Mouse (Mus musculus) embryonic facial prominence, embryonic 12.5 days (tissue): Measurements from ENCODE around the gene Snd1. TPM values are rescaled to one million over a fixed set of nuclear protein-coding genes. Genes with fewer than 3 reads are reported as not detected.

Source experiments
- ATAC-seq: fragments of 200-750 bp; cut with Nextera tagmentation; 2 replicates; pipeline ENCODE4 v1.8.0; 2017; ENCODE audit not compliant: insufficient number of reproducible peaks, insufficient read depth, low FRiP score, low TSS enrichment
- H3K27ac ChIP-seq: fragments of 300-500 bp; sonication (generic); 2 replicates; pipeline ENCODE4 v1.5.1; 2016; ENCODE audit warnings: mild to moderate bottlenecking
- H3K27me3 ChIP-seq: fragments of 300-500 bp; sonication (generic); 2 replicates; pipeline ENCODE4 v1.6.1; 2016; ENCODE audit warnings: mild to moderate bottlenecking, moderate library complexity
- H3K36me3 ChIP-seq: fragments of 300-500 bp; sonication (generic); 2 replicates; pipeline ENCODE4 v1.6.1; 2016; ENCODE audit warnings: mild to moderate bottlenecking
- H3K4me1 ChIP-seq: fragments of 300-500 bp; sonication (generic); 2 replicates; pipeline ENCODE4 v1.6.1; 2016
- H3K4me2 ChIP-seq: fragments of 300-500 bp; sonication (generic); replicated peaks from 2 replicates; pipeline ENCODE4 v1.6.1; 2016; ENCODE audit warnings: mild to moderate bottlenecking, moderate library complexity
- H3K4me3 ChIP-seq: fragments of 300-500 bp; sonication (generic); 2 replicates; pipeline ENCODE4 v1.5.1; 2016; ENCODE audit warnings: mild to moderate bottlenecking
- H3K9ac ChIP-seq: fragments of 300-500 bp; sonication (generic); 2 replicates; pipeline ENCODE4 v1.6.1; 2016; ENCODE audit warnings: mild to moderate bottlenecking, moderate library complexity
- H3K9me3 ChIP-seq: fragments of 300-500 bp; sonication (generic); 2 replicates; pipeline ENCODE4 v1.6.1; 2016; ENCODE audit warnings: mild to moderate bottlenecking, moderate library complexity
- WGBS: fragments of 180-500 bp; shearing (Covaris S2); methylation state at CpG from one replicate; pipeline ENCODE4 v1.1.7; 2016; 5-methylcytosine and 5-hydroxymethylcytosine counted together
- polyA plus RNA-seq: library from polyadenylated mRNA; unstranded; fragments of >200 nt; fragmentation: Nextera tagmentation; extraction: Ambion mirVana; gene quantifications from 2 replicates; pipeline ENCODE4 v1.2.1, GENCODE M21; 2016

Gene Snd1
- polyA plus RNA-seq, 1 experiment from 2014 or later, result 133 TPM

DNA sequence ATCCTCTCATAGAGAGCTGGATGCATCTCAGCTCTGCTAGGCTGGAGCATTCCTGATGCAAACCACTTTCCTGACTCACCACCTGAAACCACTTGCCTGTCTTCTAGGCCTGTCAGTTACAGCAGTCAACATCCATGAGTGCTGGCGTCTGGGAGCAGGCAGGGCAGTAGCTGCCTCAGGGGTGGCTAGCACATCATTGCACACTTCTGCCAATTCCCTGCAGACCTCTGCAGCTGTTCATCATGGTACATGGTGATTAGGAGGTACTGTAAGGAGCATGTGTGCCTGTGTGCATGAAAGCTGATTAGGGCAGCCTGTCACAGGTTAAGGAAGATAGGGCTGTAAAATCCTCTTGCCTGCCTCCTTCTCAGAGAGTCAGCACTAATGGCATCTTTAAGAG is 153.5 kb downstream of the Snd1 start:
- H3K4me3 ChIP-seq, result no peak overlapping the region
- H3K9ac ChIP-seq, result no peak overlapping the region
- H3K4me2 ChIP-seq, result no peak overlapping the region
- no peak overlapping the region for H3K27ac ChIP-seq
- H3K36me3 ChIP-seq, result 0 out of 2 replicates have a peak, but pooled peaks cover 3% of the 10 kb centered on the region
- 42% methylated on average over 1 of the region's 1 CpGs for WGBS
- no peaks in the 10 kb centered on the region for H3K27me3 ChIP-seq
- no peaks in the 10 kb centered on the region for H3K9me3 ChIP-seq
- no peak for ATAC-seq
- H3K4me1 ChIP-seq, result peaks cover 6% of the 10 kb centered on the region; the same call in 1 of the 2 replicates

DNA sequence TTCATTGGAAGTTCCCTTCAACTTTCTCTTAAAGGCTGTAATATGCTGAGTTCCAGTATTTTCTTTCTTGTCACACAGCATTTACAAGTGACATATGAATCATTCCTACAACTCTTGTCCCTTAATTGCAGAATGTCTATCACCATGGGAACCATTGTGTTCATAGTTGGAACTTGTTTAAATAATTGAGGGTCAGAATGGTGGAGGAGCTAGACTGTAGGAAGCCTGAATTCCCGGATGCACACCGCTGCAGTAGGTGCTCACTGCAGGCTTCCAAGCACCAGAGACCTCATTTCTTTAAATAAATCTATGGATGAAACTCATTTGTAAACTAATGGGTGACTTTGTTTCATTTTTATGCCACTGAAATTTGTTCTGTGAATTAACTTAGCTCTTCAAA is 154.9 kb downstream of the Snd1 start:
- Histone ChIP-seq H3K4me3 (no peak overlapping the region), H3K4me2 (no peak overlapping the region), H3K27me3 (no peaks in the 10 kb centered on the region), H3K27ac (no peak overlapping the region), H3K9ac (no peak overlapping the region), H3K4me1 (peaks cover 6% of the 10 kb centered on the region; the same call in 1 of the 2 replicates), H3K9me3 (no peaks in the 10 kb centered on the region), H3K36me3 (0 out of 2 replicates have a peak, but pooled peaks cover 3% of the 10 kb centered on the region)
- 73% methylated on average over 2 of the region's 2 CpGs for WGBS
- ATAC-seq, result no peak

DNA sequence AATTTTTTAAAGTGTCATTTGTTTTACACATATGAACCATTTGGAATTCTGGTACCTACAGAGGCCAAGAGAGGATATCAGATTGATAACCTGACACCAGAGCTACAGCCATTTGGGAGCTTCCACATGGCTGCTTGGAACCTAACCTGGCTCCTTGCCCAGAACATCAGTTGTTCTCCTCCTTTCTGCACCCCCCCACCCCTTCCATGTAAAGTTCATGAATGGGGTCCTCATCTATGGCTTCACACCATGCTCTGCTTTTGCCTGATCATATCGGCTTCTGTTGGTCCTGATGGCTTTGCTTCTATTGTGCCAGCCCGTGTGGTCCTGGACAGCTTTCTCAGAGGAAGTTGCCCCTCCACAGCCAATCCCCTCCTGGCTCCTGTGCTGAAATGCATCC is 156.0 kb downstream of the Snd1 start:
- Histone ChIP-seq H3K27ac (no peak overlapping the region), H3K9ac (no peak overlapping the region), H3K36me3 (0 out of 2 replicates have a peak, but pooled peaks cover 3% of the 10 kb centered on the region), H3K4me3 (no peak overlapping the region), H3K27me3 (no peaks in the 10 kb centered on the region), H3K4me2 (no peak overlapping the region), H3K9me3 (no peaks in the 10 kb centered on the region), H3K4me1 (peaks cover 15% of the 10 kb centered on the region)
- ATAC-seq, result no peak
- WGBS, result 84% methylated on average over 2 of the region's 2 CpGs

DNA sequence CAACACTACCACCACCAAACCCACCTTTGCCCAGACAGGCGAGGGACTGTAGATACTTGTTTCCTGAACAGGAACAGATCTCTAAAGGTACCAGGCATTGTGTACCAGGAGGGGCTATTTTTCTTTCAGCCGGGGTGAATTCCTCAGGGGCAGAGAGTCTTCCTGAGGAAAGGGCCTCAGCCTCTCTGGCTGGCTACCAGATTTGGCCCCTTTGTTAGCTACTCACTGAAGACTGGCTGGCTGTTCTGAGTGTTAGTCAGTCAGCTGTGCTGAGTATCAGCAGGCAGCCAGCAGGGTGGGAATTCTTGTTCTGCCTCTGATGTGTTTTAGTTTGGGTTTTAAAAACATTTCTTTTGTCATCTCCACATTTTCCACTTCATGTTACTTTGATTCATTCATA is 158.2 kb downstream of the Snd1 start:
- Histone ChIP-seq H3K36me3 (no peaks in the 10 kb centered on the region), H3K9ac (no peak overlapping the region), H3K4me1 (peaks cover 19% of the 10 kb centered on the region), H3K27ac (no peak overlapping the region), H3K27me3 (no peaks in the 10 kb centered on the region), H3K4me2 (no peak overlapping the region), H3K9me3 (no peaks in the 10 kb centered on the region), H3K4me3 (no peak overlapping the region)
- ATAC-seq, result no peak
- WGBS, result 44% methylated on average over 2 of the region's 2 CpGs

DNA sequence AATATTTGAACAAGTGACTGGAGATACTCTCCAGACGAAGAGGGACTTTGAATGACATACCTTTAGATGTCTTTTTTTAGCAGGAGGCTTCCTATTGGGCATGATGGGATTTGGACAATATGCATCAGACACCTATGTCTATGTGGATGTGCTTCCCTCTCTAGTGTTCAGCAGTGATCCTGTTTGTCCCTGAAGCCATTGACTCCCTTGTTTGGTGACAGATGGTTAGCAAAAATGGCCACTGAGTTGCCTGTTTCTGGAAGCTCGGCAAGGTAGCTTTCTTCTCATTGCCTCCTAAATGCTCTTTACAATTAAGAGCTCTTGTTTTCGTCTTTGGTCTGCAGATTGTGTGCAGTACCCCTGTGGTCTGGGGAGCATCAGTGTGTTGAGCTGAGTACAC is 158.7 kb downstream of the Snd1 start:
- Histone ChIP-seq H3K9me3 (no peaks in the 10 kb centered on the region), H3K4me1 (peaks cover 19% of the 10 kb centered on the region), H3K27me3 (no peaks in the 10 kb centered on the region), H3K4me3 (no peak overlapping the region), H3K4me2 (no peak overlapping the region), H3K27ac (no peak overlapping the region), H3K9ac (no peak overlapping the region), H3K36me3 (no peaks in the 10 kb centered on the region)
- no peak for ATAC-seq
- 71% methylated on average over 3 of the region's 3 CpGs for WGBS

DNA sequence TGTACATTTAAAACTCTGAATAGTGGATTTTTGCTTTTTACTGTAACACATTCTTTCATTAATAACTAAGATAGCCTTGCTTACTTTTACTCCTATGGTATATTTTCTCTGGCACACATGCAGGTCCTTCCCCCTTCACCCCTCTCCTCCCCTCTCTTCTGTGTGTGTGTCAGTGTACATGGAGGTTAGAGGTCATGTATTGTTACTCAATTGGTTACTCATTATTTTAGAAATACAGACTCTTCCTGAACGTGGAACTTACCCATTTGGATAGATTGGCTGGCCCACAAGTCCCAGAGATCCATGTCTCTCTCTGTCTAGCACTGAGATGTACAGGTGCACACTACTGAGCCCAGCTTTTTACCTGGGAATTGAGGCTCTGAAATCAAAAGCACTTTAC is 160.2 kb downstream of the Snd1 start:
- no peaks in the 10 kb centered on the region for H3K27me3 ChIP-seq
- H3K27ac ChIP-seq, result no peak overlapping the region
- no peak overlapping the region for H3K9ac ChIP-seq
- WGBS, result 56% methylated on average over 1 of the region's 1 CpGs
- no peak overlapping the region for H3K4me2 ChIP-seq
- no peaks in the 10 kb centered on the region for H3K36me3 ChIP-seq
- peaks cover 19% of the 10 kb centered on the region for H3K4me1 ChIP-seq
- ATAC-seq, result no peak
- no peak overlapping the region for H3K4me3 ChIP-seq
- H3K9me3 ChIP-seq, result no peaks in the 10 kb centered on the region

DNA sequence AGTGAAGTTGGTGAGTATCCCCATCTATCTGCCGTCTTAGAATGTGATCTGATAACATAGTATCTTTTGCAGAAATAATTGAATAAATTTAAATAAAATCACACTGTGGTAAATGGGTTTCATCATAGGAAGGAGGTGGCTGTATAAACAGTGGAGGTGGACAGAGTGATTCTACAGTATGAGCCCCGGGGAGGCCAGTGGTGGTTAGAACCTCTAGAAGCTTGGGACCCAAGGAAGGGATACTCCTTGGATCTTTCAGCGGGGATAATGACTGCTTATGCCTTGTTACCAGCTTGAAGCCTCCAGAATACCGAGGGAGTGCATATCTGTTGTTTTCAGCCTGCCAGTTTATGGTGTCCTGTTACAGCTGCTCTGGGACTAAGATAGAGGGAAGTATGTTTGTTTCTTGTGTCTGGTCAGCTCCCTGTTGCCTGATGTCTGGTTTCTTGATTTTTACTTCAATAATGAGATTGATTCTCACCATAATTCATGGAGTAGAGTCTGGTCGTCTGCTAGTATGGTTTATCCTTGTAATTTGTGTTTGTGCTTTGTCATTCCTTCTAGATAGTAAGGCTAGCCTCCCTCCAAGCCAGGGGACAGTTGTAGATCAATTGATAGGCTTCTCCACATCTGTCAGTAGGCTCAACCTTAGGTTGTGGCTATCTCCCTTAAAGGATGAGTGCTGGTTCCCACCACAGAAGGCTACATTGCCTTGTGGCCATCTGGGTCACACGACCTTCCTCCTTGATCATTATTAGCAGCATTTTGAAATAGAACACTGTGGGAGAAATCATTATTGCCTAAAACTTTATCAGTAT is 160.8 kb downstream of the Snd1 start:
- Histone ChIP-seq H3K27ac (no peak overlapping the region), H3K36me3 (no peaks in the 10 kb centered on the region), H3K4me1 (peaks cover 19% of the 10 kb centered on the region), H3K4me3 (no peak overlapping the region), H3K9me3 (no peaks in the 10 kb centered on the region), H3K4me2 (no peak overlapping the region), H3K9ac (no peak overlapping the region), H3K27me3 (no peaks in the 10 kb centered on the region)
- 66% methylated on average over 6 of the region's 6 CpGs for WGBS
- ATAC-seq, result no peak

DNA sequence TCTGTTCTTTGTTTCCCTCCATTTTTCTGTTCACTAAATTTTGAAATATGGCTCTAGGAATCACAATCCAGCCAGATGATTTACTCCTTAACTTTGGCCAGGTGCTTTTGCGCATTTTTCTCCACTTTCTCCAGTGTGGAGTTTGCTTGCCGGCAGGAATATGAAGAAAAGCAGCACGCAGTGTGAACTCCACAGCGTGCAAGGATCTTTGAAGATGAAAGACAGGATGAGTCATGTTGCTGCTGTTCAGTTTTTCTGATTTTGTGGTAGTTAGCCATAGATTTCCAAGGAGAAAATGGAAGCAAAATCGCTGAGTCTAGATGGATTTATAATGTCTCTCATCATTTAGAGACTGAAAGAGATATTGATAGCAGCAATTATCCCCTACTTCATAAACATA is 165.1 kb downstream of the Snd1 start:
- no peak overlapping the region for H3K4me2 ChIP-seq
- no peaks in the 10 kb centered on the region for H3K9me3 ChIP-seq
- ATAC-seq, result no peak
- H3K9ac ChIP-seq, result no peak overlapping the region
- H3K36me3 ChIP-seq, result no peaks in the 10 kb centered on the region
- no peak overlapping the region for H3K4me3 ChIP-seq
- WGBS, result 90% methylated on average over 5 of the region's 5 CpGs
- H3K27ac ChIP-seq, result no peak overlapping the region
- H3K27me3 ChIP-seq, result no peaks in the 10 kb centered on the region
- H3K4me1 ChIP-seq, result peaks cover 16% of the 10 kb centered on the region

DNA sequence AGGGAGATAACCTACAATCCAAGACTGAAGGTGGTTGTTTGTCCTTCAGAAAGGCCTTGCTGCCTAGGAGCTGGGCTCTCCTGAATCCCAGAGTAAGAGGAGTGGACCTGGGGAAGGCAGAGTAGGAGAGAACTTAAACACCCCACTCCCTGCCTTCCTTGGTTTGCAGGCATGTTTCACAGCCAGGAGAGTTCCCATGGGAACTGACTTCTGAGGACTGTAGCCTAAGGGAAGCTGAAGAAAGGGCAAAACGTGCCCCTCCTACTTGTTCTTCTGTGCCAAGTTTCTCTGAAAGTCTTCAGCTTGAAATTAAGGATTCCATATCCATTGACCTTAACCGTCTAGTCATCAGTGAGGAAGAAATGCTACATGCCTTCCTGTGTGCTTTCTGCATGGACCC is 168.0 kb downstream of the Snd1 start:
- Histone ChIP-seq H3K4me1 (peaks cover 4% of the 10 kb centered on the region; the same call in 1 of the 2 replicates), H3K9ac (no peak overlapping the region), H3K9me3 (no peaks in the 10 kb centered on the region), H3K4me2 (no peak overlapping the region), H3K36me3 (no peaks in the 10 kb centered on the region), H3K27ac (no peak overlapping the region), H3K27me3 (no peaks in the 10 kb centered on the region), H3K4me3 (no peak overlapping the region)
- ATAC-seq, result no peak
- WGBS, result 54% methylated on average over 2 of the region's 2 CpGs

DNA sequence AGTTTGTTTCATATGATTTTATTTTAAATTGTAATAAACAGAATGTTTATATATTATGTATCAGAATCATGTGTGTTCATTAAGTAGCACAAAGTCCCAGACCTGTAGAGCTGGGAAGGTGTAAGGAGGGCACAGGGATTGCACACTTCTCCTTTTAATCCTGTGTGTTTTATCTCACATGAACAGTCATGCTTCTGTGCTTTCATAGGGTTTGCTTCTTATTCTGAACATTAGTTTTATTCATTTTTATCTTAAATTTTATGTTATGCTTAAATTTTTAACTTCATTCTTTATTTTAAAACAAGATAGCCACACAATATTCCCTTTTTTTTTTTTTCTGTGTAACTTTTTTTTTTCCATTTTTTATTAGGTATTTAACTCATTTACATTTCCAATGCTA is 170.3 kb downstream of the Snd1 start:
- H3K27ac ChIP-seq, result no peak overlapping the region

DNA sequence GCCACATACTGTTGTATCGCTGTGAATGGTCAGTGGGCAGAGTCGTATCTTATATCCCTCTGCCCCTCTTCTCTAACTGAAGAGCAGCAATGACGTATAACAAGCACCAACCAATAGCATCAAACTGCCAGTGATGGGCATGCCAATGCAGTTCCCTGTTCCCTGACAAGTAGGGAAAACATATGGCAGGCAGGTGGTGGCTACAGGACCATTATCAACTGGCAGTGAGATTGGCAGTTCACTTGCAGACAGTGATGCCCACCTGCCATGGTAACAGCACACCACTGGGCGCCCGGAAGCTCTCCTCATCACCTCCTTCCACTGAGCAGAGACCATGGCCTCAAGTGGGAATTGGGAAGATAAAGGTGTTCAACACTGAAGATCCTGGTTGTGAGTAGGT is 181.6 kb downstream of the Snd1 start:
- Histone ChIP-seq H3K4me3 (no peak overlapping the region), H3K36me3 (no peaks in the 10 kb centered on the region), H3K27ac (no peak overlapping the region), H3K4me2 (no peak overlapping the region), H3K9me3 (no peaks in the 10 kb centered on the region), H3K9ac (no peak overlapping the region), H3K27me3 (no peaks in the 10 kb centered on the region), H3K4me1 (no peaks in the 10 kb centered on the region)
- no peak for ATAC-seq
- WGBS, result 93% methylated on average over 5 of the region's 5 CpGs

More for the DNA sequence above, 170.3 kb downstream of the Snd1 start:
- Histone ChIP-seq H3K27me3 (no peaks in the 10 kb centered on the region), H3K4me2 (no peak overlapping the region), H3K9me3 (no peaks in the 10 kb centered on the region), H3K4me1 (peaks cover 4% of the 10 kb centered on the region; the same call in 1 of the 2 replicates), H3K9ac (no peak overlapping the region), H3K36me3 (no peaks in the 10 kb centered on the region), H3K4me3 (no peak overlapping the region)
- no peak for ATAC-seq

DNA sequence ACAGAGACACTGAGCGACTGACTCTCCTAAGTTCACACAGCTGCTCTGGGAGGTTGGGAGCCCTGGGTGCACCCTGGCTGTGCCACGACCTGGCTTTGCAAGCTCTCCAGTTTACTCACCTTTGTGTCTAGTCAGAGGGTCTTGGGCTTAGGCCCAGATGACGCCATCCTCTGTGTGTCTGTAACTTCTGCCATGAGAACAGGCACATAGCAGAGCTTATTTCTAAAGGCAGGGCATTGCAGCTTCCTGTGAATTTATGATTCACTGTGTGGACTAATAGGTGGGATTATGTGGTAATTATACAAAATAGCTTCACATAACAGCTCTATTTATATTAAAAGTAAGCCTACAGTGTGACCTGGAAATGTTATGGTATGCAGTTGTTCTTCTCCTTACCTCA is 188.1 kb downstream of the Snd1 start:
- no peak overlapping the region for H3K4me2 ChIP-seq
- no peak for ATAC-seq
- no peaks in the 10 kb centered on the region for H3K27me3 ChIP-seq
- WGBS, result 83% methylated on average over 3 of the region's 3 CpGs
- H3K27ac ChIP-seq, result no peak overlapping the region
- no peaks in the 10 kb centered on the region for H3K4me1 ChIP-seq
- no peak overlapping the region for H3K9ac ChIP-seq
- H3K9me3 ChIP-seq, result no peaks in the 10 kb centered on the region
- no peak overlapping the region for H3K4me3 ChIP-seq
- H3K36me3 ChIP-seq, result no peaks in the 10 kb centered on the region
